Mouse (Mus musculus) ES-Bruce4 (cell line): ENCODE data around the gene Hadhb. TPM values are rescaled to one million over a fixed set of nuclear protein-coding genes. Genes with fewer than 3 reads are reported as not detected.

Experiments
- H3K27ac ChIP-seq: 2 replicates; pipeline ENCODE4 v1.5.1; 2012; ENCODE audit warnings: low read length, inconsistent platforms; ENCODE audit not compliant: insufficient read depth
- H3K27me3 ChIP-seq: 2 replicates; pipeline ENCODE4 v1.6.1; 2012; ENCODE audit warnings: mild to moderate bottlenecking, low read length, inconsistent platforms; ENCODE audit not compliant: control insufficient read depth, poor library complexity, insufficient read depth, severe bottlenecking
- H3K36me3 ChIP-seq: 2 replicates; pipeline ENCODE4 v1.6.1; 2012; ENCODE audit warnings: inconsistent platforms, mild to moderate bottlenecking, low read length, moderate library complexity; ENCODE audit not compliant: control insufficient read depth, poor library complexity, insufficient read depth, severe bottlenecking
- H3K4me1 ChIP-seq: one replicate; pipeline ENCODE4 v1.8.1; 2011; ENCODE audit warnings: low read length; ENCODE audit not compliant: control insufficient read depth, insufficient read depth
- H3K4me3 ChIP-seq: 2 replicates; pipeline ENCODE4 v1.5.1; 2011; ENCODE audit warnings: low read depth, mild to moderate bottlenecking, low read length
- H3K9ac ChIP-seq: 2 replicates; pipeline ENCODE4 v1.6.1; 2012; ENCODE audit warnings: low read depth, mild to moderate bottlenecking, inconsistent platforms; ENCODE audit not compliant: poor library complexity, severe bottlenecking
- H3K9me3 ChIP-seq: replicated peaks from 2 replicates; pipeline ENCODE4 v1.6.1; 2012; ENCODE audit warnings: mild to moderate bottlenecking, low read length, inconsistent platforms; ENCODE audit not compliant: control insufficient read depth, poor library complexity, insufficient read depth, severe bottlenecking
- CTCF ChIP-seq: IDR thresholded peaks from one replicate; pipeline ENCODE4 v1.8.1; 2011; ENCODE audit warnings: low read depth, low read length
- EP300 ChIP-seq: IDR thresholded peaks from 2 replicates; pipeline ENCODE4 v1.6.1; 2011; ENCODE audit warnings: low read depth, low read length; ENCODE audit not compliant: insufficient read depth
- POLR2A ChIP-seq: IDR thresholded peaks from one replicate; pipeline ENCODE4 v1.8.1; 2011; ENCODE audit warnings: low read length; ENCODE audit not compliant: insufficient read depth
- polyA plus RNA-seq: library from polyadenylated mRNA; stranded (reverse); fragments of >200 nt; gene quantifications from 2 replicates; pipeline ENCODE4 v1.2.4, GENCODE M21; 2011; ENCODE audit warnings: low read depth; ENCODE audit not compliant: missing spikeins, insufficient read depth, insufficient read length

Hadhb gene
- polyA plus RNA-seq, 1 experiment, result 44.7 TPM

GRCm38 (mm10) chr5:30109899-30110298 lies 45.1 kb upstream of the Hadhb start:
- Histone ChIP-seq H3K9me3 (no peaks in the 10 kb centered on the region), H3K4me1 (peaks cover 2% of the 10 kb centered on the region), H3K27ac (no peak overlapping the region), H3K4me3 (no peak overlapping the region), H3K9ac (no peak overlapping the region), H3K27me3 (peaks cover 10% of the 10 kb centered on the region), H3K36me3 (no peaks in the 10 kb centered on the region)
- TF ChIP-seq CTCF (no peak), POLR2A (no peak), EP300 (no peak)

- peak overlapping the region; percentile 25 for H3K4me3 ChIP-seq
- TF ChIP-seq EP300, result no peak
- no peak for TF ChIP-seq POLR2A
- TF ChIP-seq CTCF, result no peak
- H3K27ac ChIP-seq, result no peak overlapping the region
- H3K9ac ChIP-seq, result no peak overlapping the region
- peaks cover 2% of the 10 kb centered on the region for H3K4me1 ChIP-seq
- H3K36me3 ChIP-seq, result no peaks in the 10 kb centered on the region
- H3K9me3 ChIP-seq, result no peaks in the 10 kb centered on the region
- H3K27me3 ChIP-seq, result peaks cover 7% of the 10 kb centered on the region
Observed at GRCm38 (mm10) chr5:30110371-30111060, 44.5 kb upstream of the Hadhb start.

- peaks cover 2% of the 10 kb centered on the region for H3K4me1 ChIP-seq
- TF ChIP-seq CTCF, result peak; percentile 20
- no peak for TF ChIP-seq POLR2A
- H3K9ac ChIP-seq, result no peak overlapping the region
- H3K9me3 ChIP-seq, result no peaks in the 10 kb centered on the region
- peak overlapping the region; percentile 25 for H3K4me3 ChIP-seq
- H3K27ac ChIP-seq, result no peak overlapping the region
- no peaks in the 10 kb centered on the region for H3K36me3 ChIP-seq
- peaks cover 4% of the 10 kb centered on the region for H3K27me3 ChIP-seq
Observed at GRCm38 (mm10) chr5:30111126-30111525, 43.9 kb upstream of the Hadhb start.

- Histone ChIP-seq H3K4me3 (peak overlapping the region; percentile 25; the same call in 1 of the 2 replicates), H3K27me3 (no peaks in the 10 kb centered on the region), H3K4me1 (peaks cover 2% of the 10 kb centered on the region), H3K9ac (no peak overlapping the region), H3K9me3 (no peaks in the 10 kb centered on the region), H3K36me3 (no peaks in the 10 kb centered on the region), H3K27ac (no peak overlapping the region)
- no peak for TF ChIP-seq POLR2A
- no peak for TF ChIP-seq EP300
- TF ChIP-seq CTCF, result no peak
Observed at GRCm38 (mm10) chr5:30111771-30112170, 43.3 kb upstream of the Hadhb start.

- Histone ChIP-seq H3K27me3 (no peaks in the 10 kb centered on the region), H3K27ac (no peak overlapping the region), H3K4me1 (peaks cover 2% of the 10 kb centered on the region), H3K9ac (no peak overlapping the region), H3K36me3 (no peaks in the 10 kb centered on the region), H3K9me3 (no peaks in the 10 kb centered on the region), H3K4me3 (no peak overlapping the region)
- TF ChIP-seq CTCF (peak; percentile 50), EP300 (no peak), POLR2A (no peak)
Observed at GRCm38 (mm10) chr5:30112533-30113068, 42.4 kb upstream of the Hadhb start.

GRCm38 (mm10) chr5:30113881-30114760 lies 40.9 kb upstream of the Hadhb start:
- Histone ChIP-seq H3K27me3 (no peaks in the 10 kb centered on the region), H3K9ac (peak overlapping the region; percentile 51), H3K4me1 (no peaks in the 10 kb centered on the region), H3K36me3 (no peaks in the 10 kb centered on the region), H3K27ac (no peak overlapping the region), H3K9me3 (no peaks in the 10 kb centered on the region), H3K4me3 (peak overlapping the region; percentile 68)
- TF ChIP-seq POLR2A (no peak), EP300 (no peak), CTCF (peak; percentile 46)
